Mouse (Mus musculus) heart, embryonic 13.5 days (tissue): Measurements from ENCODE around the gene Tnik. TPM values are rescaled to one million over a fixed set of nuclear protein-coding genes. Genes with fewer than 3 reads are reported as not detected.

Experiments used
- ATAC-seq: fragments of 200-750 bp; cut with Nextera tagmentation; 2 replicates; pipeline ENCODE4 v1.8.0; 2017; ENCODE audit warnings: moderate TSS enrichment; ENCODE audit not compliant: insufficient number of reproducible peaks, low FRiP score, low TSS enrichment; ENCODE audit errors: extremely low read depth
- H3K27ac ChIP-seq: fragments of 300-500 bp; sonication (generic); replicated peaks from 2 replicates; pipeline ENCODE4 v1.5.1; 2015; ENCODE audit warnings: moderate library complexity, mild to moderate bottlenecking, inconsistent platforms
- H3K27me3 ChIP-seq: fragments of 300-500 bp; sonication (generic); replicated peaks from 2 replicates; pipeline ENCODE4 v1.6.1; 2015; ENCODE audit warnings: mild to moderate bottlenecking, inconsistent platforms
- H3K36me3 ChIP-seq: fragments of 300-500 bp; sonication (generic); 2 replicates; pipeline ENCODE4 v1.6.1; 2015; ENCODE audit warnings: mild to moderate bottlenecking, inconsistent platforms
- H3K4me1 ChIP-seq: fragments of 300-500 bp; sonication (generic); 2 replicates; pipeline ENCODE4 v1.6.1; 2015; ENCODE audit warnings: inconsistent platforms
- H3K4me2 ChIP-seq: fragments of 300-500 bp; sonication (generic); 2 replicates; pipeline ENCODE4 v1.6.1; 2015; ENCODE audit warnings: inconsistent platforms, mild to moderate bottlenecking, moderate library complexity
- H3K4me3 ChIP-seq: fragments of 300-500 bp; sonication (generic); 2 replicates; pipeline ENCODE4 v1.5.1; 2015; ENCODE audit warnings: moderate library complexity, mild to moderate bottlenecking, inconsistent platforms
- H3K9ac ChIP-seq: fragments of 300-500 bp; sonication (generic); 2 replicates; pipeline ENCODE4 v1.6.1; 2015; ENCODE audit warnings: inconsistent platforms, mild to moderate bottlenecking, moderate library complexity
- H3K9me3 ChIP-seq: fragments of 300-500 bp; sonication (generic); 2 replicates; pipeline ENCODE4 v1.6.1; 2016; ENCODE audit warnings: inconsistent platforms
- WGBS: fragments of 180-500 bp; shearing (Covaris S2); methylation state at CpG from one replicate; pipeline ENCODE4 v1.1.7; 2015; ENCODE audit warnings: mixed read lengths; 5-methylcytosine and 5-hydroxymethylcytosine counted together
- polyA plus RNA-seq: library from polyadenylated mRNA; unstranded; fragments of >200 nt; fragmentation: Nextera tagmentation; extraction: Ambion mirVana; gene quantifications from 2 replicates; pipeline ENCODE4 v1.2.1, GENCODE M21; 2015

Gene Tnik
- polyA plus RNA-seq, 1 experiment from 2014 or later = 8.3 TPM

GRCm38 (mm10) chr3:28529548-28529947, 266.5 kb downstream of the Tnik start:
- ATAC-seq = no peak
- H3K4me1 ChIP-seq = 0 out of 2 replicates have a peak, but pooled peaks cover 3% of the 10 kb centered on the region
- H3K27ac ChIP-seq = no peak overlapping the region
- H3K9ac ChIP-seq = no peak overlapping the region
- no peaks in the 10 kb centered on the region for H3K9me3 ChIP-seq
- no peaks in the 10 kb centered on the region for H3K27me3 ChIP-seq
- no peak overlapping the region for H3K4me2 ChIP-seq
- WGBS = 83% methylated on average over 4 of the region's 4 CpGs
- H3K36me3 ChIP-seq = no peaks in the 10 kb centered on the region
- H3K4me3 ChIP-seq = no peak overlapping the region

GRCm38 (mm10) chr3:28531294-28531956, 268.4 kb downstream of the Tnik start:
- H3K27ac ChIP-seq = no peak overlapping the region
- no peak for ATAC-seq
- H3K4me3 ChIP-seq = no peak overlapping the region
- no peak overlapping the region for H3K9ac ChIP-seq
- H3K9me3 ChIP-seq = no peaks in the 10 kb centered on the region
- WGBS = 59% methylated on average over 15 of the region's 15 CpGs
- no peaks in the 10 kb centered on the region for H3K27me3 ChIP-seq
- no peak overlapping the region for H3K4me2 ChIP-seq
- no peaks in the 10 kb centered on the region for H3K4me1 ChIP-seq
- H3K36me3 ChIP-seq = no peaks in the 10 kb centered on the region

GRCm38 (mm10) chr3:28532666-28533065, 269.7 kb downstream of the Tnik start:
- Histone ChIP-seq H3K4me1 (no peaks in the 10 kb centered on the region), H3K27me3 (no peaks in the 10 kb centered on the region), H3K27ac (no peak overlapping the region), H3K9ac (no peak overlapping the region), H3K4me3 (no peak overlapping the region), H3K9me3 (no peaks in the 10 kb centered on the region), H3K36me3 (no peaks in the 10 kb centered on the region), H3K4me2 (no peak overlapping the region)
- 80% methylated on average over 7 of the region's 7 CpGs for WGBS
- ATAC-seq = no peak

- H3K9ac ChIP-seq = no peak overlapping the region
- no peaks in the 10 kb centered on the region for H3K36me3 ChIP-seq
- H3K4me1 ChIP-seq = peaks cover 2% of the 10 kb centered on the region; the same call in 1 of the 2 replicates
- no peak overlapping the region for H3K4me2 ChIP-seq
- no peak overlapping the region for H3K4me3 ChIP-seq
- no peak overlapping the region for H3K27ac ChIP-seq
- WGBS = 54% methylated on average over 5 of the region's 5 CpGs
- no peaks in the 10 kb centered on the region for H3K27me3 ChIP-seq
- ATAC-seq = no peak
- no peaks in the 10 kb centered on the region for H3K9me3 ChIP-seq
Measured at GRCm38 (mm10) chr3:28540121-28540520, 277.1 kb downstream of the Tnik start.

- Histone ChIP-seq H3K4me2 (no peak overlapping the region), H3K36me3 (no peaks in the 10 kb centered on the region), H3K4me3 (no peak overlapping the region), H3K4me1 (peaks cover 2% of the 10 kb centered on the region; the same call in 1 of the 2 replicates), H3K9me3 (no peaks in the 10 kb centered on the region), H3K27ac (no peak overlapping the region), H3K9ac (no peak overlapping the region), H3K27me3 (peaks cover 4% of the 10 kb centered on the region; the same call in 1 of the 2 replicates)
- WGBS = 91% methylated on average over 3 of the region's 3 CpGs
- ATAC-seq = no peak
Measured at GRCm38 (mm10) chr3:28542941-28543340, 279.9 kb downstream of the Tnik start.

- Histone ChIP-seq H3K27me3 (peaks cover 6% of the 10 kb centered on the region; the same call in 1 of the 2 replicates), H3K4me3 (no peak overlapping the region), H3K4me2 (peak overlapping the region; percentile 18; the same call in 1 of the 2 replicates), H3K9ac (0 out of 2 replicates have a peak overlapping the region, but pooled peaks have one; percentile 37), H3K9me3 (no peaks in the 10 kb centered on the region), H3K36me3 (no peaks in the 10 kb centered on the region), H3K27ac (no peak overlapping the region), H3K4me1 (peaks cover 7% of the 10 kb centered on the region; the same call in 1 of the 2 replicates)
- WGBS = 70% methylated on average over 10 of the region's 10 CpGs
- no peak for ATAC-seq
Measured at GRCm38 (mm10) chr3:28543380-28543984, 280.5 kb downstream of the Tnik start.

GRCm38 (mm10) chr3:28544345-28544869, 281.4 kb downstream of the Tnik start:
- no peaks in the 10 kb centered on the region for H3K9me3 ChIP-seq
- no peak overlapping the region for H3K4me2 ChIP-seq
- H3K36me3 ChIP-seq = no peaks in the 10 kb centered on the region
- H3K27me3 ChIP-seq = peaks cover 10% of the 10 kb centered on the region; the same call in 1 of the 2 replicates
- ATAC-seq = no peak
- H3K27ac ChIP-seq = no peak overlapping the region
- no peak overlapping the region for H3K4me3 ChIP-seq
- 63% methylated on average over 11 of the region's 11 CpGs for WGBS
- peaks cover 14% of the 10 kb centered on the region; the same call in 1 of the 2 replicates for H3K4me1 ChIP-seq
- no peak overlapping the region for H3K9ac ChIP-seq

- Histone ChIP-seq H3K4me3 (no peak overlapping the region), H3K4me1 (peaks cover 17% of the 10 kb centered on the region; the same call in 1 of the 2 replicates), H3K27me3 (peaks cover 31% of the 10 kb centered on the region), H3K36me3 (no peaks in the 10 kb centered on the region), H3K4me2 (no peak overlapping the region), H3K9ac (no peak overlapping the region), H3K27ac (no peak overlapping the region), H3K9me3 (no peaks in the 10 kb centered on the region)
- ATAC-seq = no peak
- WGBS = 45% methylated on average over 10 of the region's 10 CpGs
Measured at GRCm38 (mm10) chr3:28547965-28548730, 285.1 kb downstream of the Tnik start.

- Histone ChIP-seq H3K36me3 (no peaks in the 10 kb centered on the region), H3K9ac (no peak overlapping the region), H3K4me3 (no peak overlapping the region), H3K4me2 (no peak overlapping the region), H3K27me3 (peaks cover 31% of the 10 kb centered on the region), H3K9me3 (no peaks in the 10 kb centered on the region), H3K4me1 (peaks cover 21% of the 10 kb centered on the region), H3K27ac (no peak overlapping the region)
- 56% methylated on average over 6 of the region's 6 CpGs for WGBS
- ATAC-seq = no peak
Measured at GRCm38 (mm10) chr3:28549391-28549790, 286.4 kb downstream of the Tnik start.

- ATAC-seq = no peak
- WGBS = 74% methylated on average over 6 of the region's 6 CpGs
- no peaks in the 10 kb centered on the region for H3K9me3 ChIP-seq
Measured at GRCm38 (mm10) chr3:28550497-28551093, 287.6 kb downstream of the Tnik start.

GRCm38 (mm10) chr3:28551756-28552155, 288.7 kb downstream of the Tnik start:
- H3K27ac ChIP-seq = no peak overlapping the region
- no peak overlapping the region for H3K4me3 ChIP-seq
- H3K9me3 ChIP-seq = no peaks in the 10 kb centered on the region
- H3K4me2 ChIP-seq = no peak overlapping the region
- H3K4me1 ChIP-seq = peaks cover 38% of the 10 kb centered on the region
- WGBS = 55% methylated on average over 1 of the region's 1 CpGs
- peaks cover 39% of the 10 kb centered on the region for H3K27me3 ChIP-seq
- H3K9ac ChIP-seq = no peak overlapping the region
- H3K36me3 ChIP-seq = no peaks in the 10 kb centered on the region
- no peak for ATAC-seq

More at GRCm38 (mm10) chr3:28550497-28551093, 287.6 kb downstream of the Tnik start:
- Histone ChIP-seq H3K27ac (no peak overlapping the region), H3K4me1 (peaks cover 32% of the 10 kb centered on the region), H3K27me3 (peaks cover 37% of the 10 kb centered on the region), H3K9ac (no peak overlapping the region), H3K36me3 (no peaks in the 10 kb centered on the region), H3K4me3 (no peak overlapping the region), H3K4me2 (no peak overlapping the region)
